Mouse (Mus musculus) cerebellum, adult 9-11 months (tissue): ENCODE measurements around the gene Tpx2.

Experiments used
- DNase-seq: peaks from one replicate; pipeline ENCODE4 v3.0.0; 2022

The Tpx2 gene

GRCm38 (mm10) chr2:152847815-152848302, at the start of gene Tpx2:
Tpx2 (plus strand) TSS chr2:152847964.
- DNase-seq: peak; percentile 97

GRCm38 (mm10) chr2:152799954-152800761, 47.6 kb upstream of the Tpx2 start:
- peak; percentile 70 for DNase-seq

GRCm38 (mm10) chr2:152800762-152801113, 47.0 kb upstream of the Tpx2 start:
- DNase-seq: no peak

GRCm38 (mm10) chr2:152802303-152802702, 45.5 kb upstream of the Tpx2 start:
- DNase-seq: no peak

GRCm38 (mm10) chr2:152803081-152803480, 44.7 kb upstream of the Tpx2 start:
- no peak for DNase-seq

- DNase-seq: peak; percentile 94
Observed at GRCm38 (mm10) chr2:152804408-152805110, 43.2 kb upstream of the Tpx2 start.

- no peak for DNase-seq
Observed at GRCm38 (mm10) chr2:152805111-152805490, 42.7 kb upstream of the Tpx2 start.

GRCm38 (mm10) chr2:152806037-152806436, 41.7 kb upstream of the Tpx2 start:
- DNase-seq: no peak

GRCm38 (mm10) chr2:152808178-152808577, 39.6 kb upstream of the Tpx2 start:
- no peak for DNase-seq

GRCm38 (mm10) chr2:152810158-152810941, 37.4 kb upstream of the Tpx2 start:
- DNase-seq: no peak

- no peak for DNase-seq
Observed at GRCm38 (mm10) chr2:152811336-152812165, 36.2 kb upstream of the Tpx2 start.

- no peak for DNase-seq
Observed at GRCm38 (mm10) chr2:152813232-152813631, 34.5 kb upstream of the Tpx2 start.

- DNase-seq: peak; percentile 72
Observed at GRCm38 (mm10) chr2:152814213-152814874, 33.4 kb upstream of the Tpx2 start.

GRCm38 (mm10) chr2:152815879-152816656, 31.7 kb upstream of the Tpx2 start:
- peak; percentile 63 for DNase-seq

- peak; percentile 67 for DNase-seq
Observed at GRCm38 (mm10) chr2:152816657-152817348, 31.0 kb upstream of the Tpx2 start.

GRCm38 (mm10) chr2:152817596-152818291, 30.0 kb upstream of the Tpx2 start:
- DNase-seq: peak; percentile 94

GRCm38 (mm10) chr2:152818679-152819078, 29.1 kb upstream of the Tpx2 start:
- peak; percentile 41 for DNase-seq

- peak; percentile 53 for DNase-seq
Observed at GRCm38 (mm10) chr2:152819097-152819624, 28.6 kb upstream of the Tpx2 start.

- peak; percentile 36 for DNase-seq
Observed at GRCm38 (mm10) chr2:152819926-152820325, 27.8 kb upstream of the Tpx2 start.
